Mouse (Mus musculus) ES-Bruce4 (cell line): ENCODE results near the gene Foxr1. TPM values are rescaled to one million over a fixed set of nuclear protein-coding genes. Genes with fewer than 3 reads are reported as not detected.
"Not testable (repeated sequence)": the region's sequence is repeated elsewhere in the genome, so short reads cannot be mapped to it uniquely, and the experiment has no call there.

Experiments used
- H3K27ac ChIP-seq: 2 replicates; pipeline ENCODE4 v1.5.1; 2012; ENCODE audit warnings: low read length, inconsistent platforms; ENCODE audit not compliant: insufficient read depth
- H3K27me3 ChIP-seq: 2 replicates; pipeline ENCODE4 v1.6.1; 2012; ENCODE audit warnings: mild to moderate bottlenecking, low read length, inconsistent platforms; ENCODE audit not compliant: control insufficient read depth, poor library complexity, insufficient read depth, severe bottlenecking
- H3K36me3 ChIP-seq: 2 replicates; pipeline ENCODE4 v1.6.1; 2012; ENCODE audit warnings: inconsistent platforms, mild to moderate bottlenecking, low read length, moderate library complexity; ENCODE audit not compliant: control insufficient read depth, poor library complexity, insufficient read depth, severe bottlenecking
- H3K4me1 ChIP-seq: one replicate; pipeline ENCODE4 v1.8.1; 2011; ENCODE audit warnings: low read length; ENCODE audit not compliant: control insufficient read depth, insufficient read depth
- H3K4me3 ChIP-seq: 2 replicates; pipeline ENCODE4 v1.5.1; 2011; ENCODE audit warnings: low read depth, mild to moderate bottlenecking, low read length
- H3K9ac ChIP-seq: 2 replicates; pipeline ENCODE4 v1.6.1; 2012; ENCODE audit warnings: low read depth, mild to moderate bottlenecking, inconsistent platforms; ENCODE audit not compliant: poor library complexity, severe bottlenecking
- H3K9me3 ChIP-seq: replicated peaks from 2 replicates; pipeline ENCODE4 v1.6.1; 2012; ENCODE audit warnings: mild to moderate bottlenecking, low read length, inconsistent platforms; ENCODE audit not compliant: control insufficient read depth, poor library complexity, insufficient read depth, severe bottlenecking
- CTCF ChIP-seq: IDR thresholded peaks from one replicate; pipeline ENCODE4 v1.8.1; 2011; ENCODE audit warnings: low read depth, low read length
- EP300 ChIP-seq: IDR thresholded peaks from 2 replicates; pipeline ENCODE4 v1.6.1; 2011; ENCODE audit warnings: low read depth, low read length; ENCODE audit not compliant: insufficient read depth
- POLR2A ChIP-seq: IDR thresholded peaks from one replicate; pipeline ENCODE4 v1.8.1; 2011; ENCODE audit warnings: low read length; ENCODE audit not compliant: insufficient read depth
- polyA plus RNA-seq: library from polyadenylated mRNA; stranded (reverse); fragments of >200 nt; gene quantifications from 2 replicates; pipeline ENCODE4 v1.2.4, GENCODE M21; 2011; ENCODE audit warnings: low read depth; ENCODE audit not compliant: missing spikeins, insufficient read depth, insufficient read length

The Foxr1 gene
- polyA plus RNA-seq, 1 experiment = 1.8 TPM

DNA sequence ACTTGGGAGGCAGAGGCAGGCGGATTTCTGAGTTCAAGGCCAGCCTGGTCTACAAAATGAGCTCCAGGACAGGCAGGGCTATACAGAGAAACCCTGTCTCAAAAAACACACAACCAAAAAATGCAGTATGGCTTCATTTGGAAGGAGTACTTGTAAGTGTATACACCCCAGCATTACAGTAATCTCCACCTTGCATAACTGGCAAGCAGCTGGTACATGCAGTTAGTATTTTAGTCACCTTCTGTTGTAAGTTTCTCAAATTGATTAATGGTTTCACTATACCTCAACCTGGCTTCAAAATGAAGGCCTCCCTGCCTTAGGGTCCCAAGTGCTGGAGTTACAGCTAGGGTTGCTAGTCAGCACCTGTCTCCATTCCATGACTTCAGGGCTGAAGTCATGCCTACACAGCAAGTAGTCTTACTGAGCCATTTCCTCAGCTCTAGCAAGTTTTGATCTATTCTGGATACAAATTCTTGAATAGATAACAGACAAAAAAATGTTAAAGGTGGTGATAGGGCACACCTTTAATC lies 29.3 kb downstream of the Foxr1 start:
- Histone ChIP-seq H3K36me3 (peaks cover 63% of the 10 kb centered on the region), H3K9ac (no peak overlapping the region), H3K4me3 (no peak overlapping the region), H3K27me3 (no peaks in the 10 kb centered on the region), H3K9me3 (no peaks in the 10 kb centered on the region), H3K4me1 (no peaks in the 10 kb centered on the region), H3K27ac (0 out of 2 replicates have a peak overlapping the region, but pooled peaks have one; percentile 16)
- TF ChIP-seq CTCF = no peak
- TF ChIP-seq EP300 = no peak
- TF ChIP-seq POLR2A = no peak

DNA sequence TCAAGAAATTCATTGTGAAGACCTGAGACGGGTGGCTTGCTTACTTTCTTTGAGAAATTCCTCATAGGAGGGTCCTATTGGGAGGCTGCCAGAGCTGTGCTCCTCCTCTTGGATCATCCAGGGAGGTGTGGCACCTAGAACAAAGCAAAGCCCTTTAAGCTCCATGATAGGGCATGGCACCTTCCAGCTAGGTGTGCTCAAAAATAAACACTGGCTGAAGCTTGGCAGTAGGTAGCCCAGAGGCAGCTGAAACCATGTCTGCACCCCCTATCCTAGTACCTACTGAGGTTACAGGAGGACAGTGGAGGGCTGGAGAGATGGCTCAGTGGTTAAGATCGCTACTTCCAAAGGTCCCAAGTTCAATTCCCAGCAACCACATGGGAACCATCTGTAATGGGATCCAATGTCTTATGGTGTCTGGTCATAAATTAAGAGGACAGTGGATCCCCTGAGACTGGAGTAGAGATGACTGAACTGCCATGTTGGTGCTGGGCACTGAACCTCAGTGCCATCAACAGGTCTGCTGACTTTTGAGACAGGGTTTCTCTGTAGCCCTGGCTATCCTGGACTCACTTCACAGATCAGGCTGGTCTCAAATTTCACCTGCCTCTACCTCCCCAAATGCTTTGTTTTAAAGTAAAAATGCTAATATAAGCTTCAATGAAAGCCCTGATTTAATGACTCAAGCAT lies 30.1 kb downstream of the Foxr1 start:
- H3K4me1 ChIP-seq = no peaks in the 10 kb centered on the region
- H3K9ac ChIP-seq = 0 out of 2 replicates have a peak overlapping the region, but pooled peaks have one; percentile 12
- no peaks in the 10 kb centered on the region for H3K9me3 ChIP-seq
- H3K36me3 ChIP-seq = peaks cover 63% of the 10 kb centered on the region
- no peaks in the 10 kb centered on the region for H3K27me3 ChIP-seq
- peak overlapping the region; percentile 70 for H3K27ac ChIP-seq
- no peak for TF ChIP-seq CTCF
- no peak overlapping the region for H3K4me3 ChIP-seq

GRCm38 (mm10) chr9:44408693-44409092 lies 32.2 kb downstream of the Foxr1 start:
- Histone ChIP-seq H3K4me3 (peak overlapping the region; percentile 73), H3K36me3 (peaks cover 58% of the 10 kb centered on the region), H3K9ac (peak overlapping the region; percentile 98), H3K27ac (peak overlapping the region; percentile 70)
- not testable (repeated sequence) for H3K27me3 ChIP-seq, H3K4me1 ChIP-seq, H3K9me3 ChIP-seq

DNA sequence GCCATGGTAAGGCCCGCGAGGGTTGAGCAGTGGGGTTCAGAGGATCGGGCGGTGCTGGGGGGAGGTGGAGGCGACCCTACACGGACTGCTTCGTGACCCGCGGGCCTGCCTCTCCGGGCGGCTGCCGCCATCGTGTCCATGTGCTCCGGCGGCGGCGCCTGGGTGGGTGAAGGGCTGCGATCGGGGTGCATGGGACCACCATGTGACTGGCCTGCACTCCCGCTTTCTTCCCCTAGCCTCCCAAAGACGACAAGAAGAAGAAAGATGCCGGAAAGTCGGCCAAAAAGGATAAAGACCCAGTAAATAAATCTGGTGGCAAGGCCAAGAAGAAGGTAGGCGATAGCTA lies 33.2 kb downstream of the Foxr1 start:
- Histone ChIP-seq H3K27me3 (no peaks in the 10 kb centered on the region), H3K9me3 (no peaks in the 10 kb centered on the region), H3K27ac (peak overlapping the region; percentile 84), H3K4me3 (peak overlapping the region; percentile 73), H3K36me3 (peaks cover 58% of the 10 kb centered on the region), H3K9ac (peak overlapping the region; percentile 98), H3K4me1 (no peaks in the 10 kb centered on the region)
- no peak for TF ChIP-seq POLR2A
- TF ChIP-seq CTCF = no peak
- no peak for TF ChIP-seq EP300

DNA sequence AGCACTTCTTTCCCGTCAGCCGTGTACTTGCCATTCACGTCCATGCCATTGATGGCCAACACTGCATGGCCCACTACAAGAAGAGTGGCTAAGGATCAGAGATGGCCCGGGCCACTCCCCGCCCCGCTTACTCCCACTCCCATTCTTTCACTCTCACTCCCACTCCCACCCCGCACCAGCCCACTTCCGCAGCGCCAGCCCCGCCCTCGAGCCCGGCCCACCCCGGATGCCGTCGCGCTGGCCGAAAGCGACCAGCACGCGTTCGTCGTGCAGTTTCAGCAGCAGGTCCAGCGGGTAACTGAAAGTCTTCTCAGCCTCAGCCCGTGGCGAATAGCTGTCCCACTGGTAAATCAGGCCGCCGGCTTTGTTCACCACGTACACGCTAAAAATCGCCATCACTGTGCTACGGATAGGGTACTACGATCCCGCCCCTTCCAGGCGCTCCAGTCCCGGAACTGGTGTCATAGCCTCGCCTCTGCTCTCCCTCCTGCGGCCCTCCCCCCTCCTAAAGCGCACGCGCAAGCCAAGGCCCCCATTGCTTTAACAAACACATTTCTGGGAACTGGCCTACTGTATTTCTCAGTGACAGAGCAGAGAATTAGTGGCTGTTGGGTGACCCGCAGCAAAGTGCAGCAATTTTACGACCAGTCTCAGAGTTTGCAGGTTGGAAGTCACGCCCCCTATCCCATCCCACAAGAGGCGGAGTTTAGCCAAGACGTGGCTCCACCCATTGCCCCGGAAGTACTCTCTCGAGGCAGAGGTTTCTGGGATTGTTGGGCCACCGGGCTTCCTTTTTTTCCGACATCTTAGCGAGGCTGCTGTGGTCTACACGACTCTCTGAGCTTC lies 33.8 kb downstream of the Foxr1 start, which contains the start of the genes Rps25 and Trappc4:
Gene Rps25, plus strand, starts transcription at position 234 of the 846 bp plus-strand sequence.
Gene Trappc4, minus strand, starts transcription at position 695 of the 846 bp plus-strand sequence.
- Histone ChIP-seq H3K9ac (peak within 1 kb of the TSS; percentile 98), H3K4me3 (peak within 1 kb of the TSS; percentile 73), H3K4me1 (no peaks in the 10 kb centered on the region), H3K27me3 (no peaks in the 10 kb centered on the region), H3K36me3 (peaks cover 56% of the 10 kb centered on the region), H3K27ac (peak within 1 kb of the TSS; percentile 84), H3K9me3 (no peaks in the 10 kb centered on the region)
- TF ChIP-seq CTCF (no peak), POLR2A (peak; percentile 13)

DNA sequence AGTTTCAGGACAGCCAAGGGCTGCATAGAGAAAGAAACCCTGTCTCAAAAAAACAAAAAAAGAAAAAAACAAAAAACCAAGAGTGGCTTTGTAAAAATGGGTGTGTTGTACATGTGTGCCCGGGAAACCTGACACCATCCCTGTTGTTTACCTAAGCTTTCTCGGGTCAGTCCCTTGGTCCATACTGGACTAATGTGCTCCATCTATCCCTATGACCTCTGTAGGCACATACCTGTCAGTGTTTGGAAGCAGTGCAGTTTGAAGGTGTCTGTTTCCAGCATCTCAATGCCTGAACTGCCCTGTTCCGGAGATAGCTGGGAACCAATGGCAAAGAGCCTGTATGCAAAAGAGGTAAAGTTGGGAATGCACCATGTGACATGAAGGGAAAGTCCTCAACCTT lies 35.9 kb downstream of the Foxr1 start:
- H3K4me1 ChIP-seq = no peaks in the 10 kb centered on the region
- TF ChIP-seq CTCF (no peak), EP300 (no peak), POLR2A (no peak)
- no peak overlapping the region for H3K9ac ChIP-seq
- no peaks in the 10 kb centered on the region for H3K27me3 ChIP-seq
- no peak overlapping the region for H3K27ac ChIP-seq
- H3K36me3 ChIP-seq = peaks cover 35% of the 10 kb centered on the region
- no peak overlapping the region for H3K4me3 ChIP-seq
- no peaks in the 10 kb centered on the region for H3K9me3 ChIP-seq
